Mouse (Mus musculus): ENCODE measurements around the gene Prkd3. TPM values are rescaled to one million over a fixed set of nuclear protein-coding genes. Genes with fewer than 3 reads are reported as not detected.
A peak's percentile ranks its signal among the peaks of the same experiment; 100 is the strongest.

Gene Prkd3
- polyA plus RNA-seq, 1 experiment from 2014 or later = 57.3 TPM

GRCm38 (mm10) chr17:79032782-79033181, 12.2 kb upstream of the Prkd3 start:
- ATAC-seq (ENCODE audit: insufficient number of reproducible peaks, insufficient read depth, low FRiP score, low TSS enrichment) = peak; percentile 41; the same call in 1 of the 2 replicates
- no peak overlapping the region for H3K27ac ChIP-seq
- 80% methylated on average over 4 of the region's 4 CpGs for WGBS
- peak overlapping the region; percentile 34; the same call in 1 of the 2 replicates for H3K9ac ChIP-seq
- H3K4me2 ChIP-seq (replicated peaks) = no peak overlapping the region
- no peaks in the 10 kb centered on the region for H3K9me3 ChIP-seq
- H3K36me3 ChIP-seq = no peaks in the 10 kb centered on the region
- H3K4me3 ChIP-seq = no peak overlapping the region
- no peaks in the 10 kb centered on the region for H3K27me3 ChIP-seq
- H3K4me1 ChIP-seq = no peaks in the 10 kb centered on the region

- ATAC-seq (ENCODE audit: insufficient number of reproducible peaks, insufficient read depth, low FRiP score, low TSS enrichment) = no peak
These were observed 11.0 kb upstream of the Prkd3 start for GRCm38 (mm10) chr17:79031569-79031968.

GRCm38 (mm10) chr17:79029226-79029625, 8.6 kb upstream of the Prkd3 start:
- Histone ChIP-seq H3K9ac (no peak overlapping the region), H3K9me3 (no peaks in the 10 kb centered on the region), H3K4me2 (replicated peaks) (no peak overlapping the region), H3K36me3 (no peaks in the 10 kb centered on the region), H3K27ac (no peak overlapping the region), H3K4me1 (no peaks in the 10 kb centered on the region), H3K4me3 (no peak overlapping the region), H3K27me3 (no peaks in the 10 kb centered on the region)
- no peak for ATAC-seq (ENCODE audit: insufficient number of reproducible peaks, insufficient read depth, low FRiP score, low TSS enrichment)
- 90% methylated on average over 3 of the region's 3 CpGs for WGBS

More at GRCm38 (mm10) chr17:79031569-79031968, 11.0 kb upstream of the Prkd3 start:
- Histone ChIP-seq H3K4me1 (no peaks in the 10 kb centered on the region), H3K4me3 (no peak overlapping the region), H3K9ac (no peak overlapping the region), H3K4me2 (replicated peaks) (no peak overlapping the region), H3K36me3 (no peaks in the 10 kb centered on the region), H3K9me3 (no peaks in the 10 kb centered on the region), H3K27ac (no peak overlapping the region), H3K27me3 (no peaks in the 10 kb centered on the region)
- WGBS = 82% methylated on average over 5 of the region's 5 CpGs

GRCm38 (mm10) chr17:79024544-79024943, 3.9 kb upstream of the Prkd3 start:
- Histone ChIP-seq H3K9me3 (no peaks in the 10 kb centered on the region), H3K27ac (no peak overlapping the region), H3K9ac (no peak overlapping the region), H3K4me1 (no peaks in the 10 kb centered on the region; the same call in 1 of the 2 replicates), H3K4me2 (replicated peaks) (no peak overlapping the region), H3K36me3 (no peaks in the 10 kb centered on the region), H3K4me3 (no peak overlapping the region), H3K27me3 (no peaks in the 10 kb centered on the region)
- ATAC-seq (ENCODE audit: insufficient number of reproducible peaks, insufficient read depth, low FRiP score, low TSS enrichment) = no peak
- 71% methylated on average over 4 of the region's 4 CpGs for WGBS

GRCm38 (mm10) chr17:79022746-79023145, 2.1 kb upstream of the Prkd3 start:
- Histone ChIP-seq H3K9me3 (no peaks in the 10 kb centered on the region), H3K27me3 (no peaks in the 10 kb centered on the region), H3K4me1 (peaks cover 17% of the 10 kb centered on the region), H3K9ac (no peak overlapping the region), H3K4me2 (replicated peaks) (no peak overlapping the region), H3K27ac (no peak overlapping the region), H3K36me3 (no peaks in the 10 kb centered on the region), H3K4me3 (no peak overlapping the region)
- WGBS = 23% methylated on average over 3 of the region's 3 CpGs
- ATAC-seq (ENCODE audit: insufficient number of reproducible peaks, insufficient read depth, low FRiP score, low TSS enrichment) = no peak

- H3K36me3 ChIP-seq = no peaks in the 10 kb centered on the region
- H3K27ac ChIP-seq = peak overlapping the region; percentile 94; the same call in 1 of the 2 replicates
- H3K4me2 ChIP-seq (replicated peaks) = peak overlapping the region; percentile 72
- WGBS = under 1% methylated on average over 24 of the region's 24 CpGs
- H3K4me3 ChIP-seq = peak overlapping the region; percentile 85
- peaks cover 20% of the 10 kb centered on the region for H3K4me1 ChIP-seq
- ATAC-seq (ENCODE audit: insufficient number of reproducible peaks, insufficient read depth, low FRiP score, low TSS enrichment) = peak; percentile 61; the same call in 1 of the 2 replicates
- H3K9me3 ChIP-seq = no peaks in the 10 kb centered on the region
- no peaks in the 10 kb centered on the region for H3K27me3 ChIP-seq
- H3K9ac ChIP-seq = peak overlapping the region; percentile 89
These were observed 344 bp upstream of the Prkd3 start for GRCm38 (mm10) chr17:79020984-79021335.

GRCm38 (mm10) chr17:79019726-79020207, 849 bp downstream of the Prkd3 start:
- peak overlapping the region; percentile 94 for H3K27ac ChIP-seq
- peak overlapping the region; percentile 89 for H3K9ac ChIP-seq
- no peaks in the 10 kb centered on the region for H3K36me3 ChIP-seq
- H3K4me1 ChIP-seq = peaks cover 20% of the 10 kb centered on the region
- H3K4me2 ChIP-seq (replicated peaks) = peak overlapping the region; percentile 72
- peak overlapping the region; percentile 85 for H3K4me3 ChIP-seq
- WGBS = under 1% methylated on average over 18 of the region's 18 CpGs
- ATAC-seq (ENCODE audit: insufficient number of reproducible peaks, insufficient read depth, low FRiP score, low TSS enrichment) = no peak
- H3K9me3 ChIP-seq = no peaks in the 10 kb centered on the region
- H3K27me3 ChIP-seq = no peaks in the 10 kb centered on the region

- H3K27ac ChIP-seq = no peak overlapping the region
- no peaks in the 10 kb centered on the region for H3K9me3 ChIP-seq
- peak overlapping the region; percentile 16; the same call in 1 of the 2 replicates for H3K4me3 ChIP-seq
- ATAC-seq (ENCODE audit: insufficient number of reproducible peaks, insufficient read depth, low FRiP score, low TSS enrichment) = no peak
- no peaks in the 10 kb centered on the region for H3K27me3 ChIP-seq
- H3K4me1 ChIP-seq = peaks cover 20% of the 10 kb centered on the region
- WGBS = 53% methylated on average over 9 of the region's 9 CpGs
- peak overlapping the region; percentile 72 for H3K4me2 ChIP-seq (replicated peaks)
- H3K9ac ChIP-seq = peak overlapping the region; percentile 45; the same call in 1 of the 2 replicates
- no peaks in the 10 kb centered on the region for H3K36me3 ChIP-seq
These were observed 2.2 kb downstream of the Prkd3 start for GRCm38 (mm10) chr17:79018422-79018821.

GRCm38 (mm10) chr17:79015831-79016230, 4.8 kb downstream of the Prkd3 start:
- no peaks in the 10 kb centered on the region for H3K27me3 ChIP-seq
- H3K4me1 ChIP-seq = peaks cover 20% of the 10 kb centered on the region
- ATAC-seq (ENCODE audit: insufficient number of reproducible peaks, insufficient read depth, low FRiP score, low TSS enrichment) = no peak
- no peak overlapping the region for H3K9ac ChIP-seq
- no peaks in the 10 kb centered on the region for H3K9me3 ChIP-seq
- no peak overlapping the region for H3K4me3 ChIP-seq
- 77% methylated on average over 10 of the region's 10 CpGs for WGBS
- no peak overlapping the region for H3K4me2 ChIP-seq (replicated peaks)
- no peak overlapping the region for H3K27ac ChIP-seq
- H3K36me3 ChIP-seq = peaks cover 18% of the 10 kb centered on the region

GRCm38 (mm10) chr17:79014911-79015685, 5.5 kb downstream of the Prkd3 start:
- Histone ChIP-seq H3K9ac (no peak overlapping the region), H3K27me3 (no peaks in the 10 kb centered on the region), H3K36me3 (peaks cover 18% of the 10 kb centered on the region), H3K4me2 (replicated peaks) (no peak overlapping the region), H3K4me3 (no peak overlapping the region), H3K4me1 (peaks cover 20% of the 10 kb centered on the region), H3K27ac (no peak overlapping the region), H3K9me3 (no peaks in the 10 kb centered on the region)
- 90% methylated on average over 2 of the region's 2 CpGs for WGBS
- ATAC-seq (ENCODE audit: insufficient number of reproducible peaks, insufficient read depth, low FRiP score, low TSS enrichment) = no peak

- H3K27me3 ChIP-seq = no peaks in the 10 kb centered on the region
- H3K9me3 ChIP-seq = no peaks in the 10 kb centered on the region
- no peak overlapping the region for H3K27ac ChIP-seq
- H3K4me1 ChIP-seq = peaks cover 12% of the 10 kb centered on the region
- WGBS = 93% methylated on average over 2 of the region's 2 CpGs
- no peak for ATAC-seq (ENCODE audit: insufficient number of reproducible peaks, insufficient read depth, low FRiP score, low TSS enrichment)
- H3K4me3 ChIP-seq = no peak overlapping the region
- no peak overlapping the region for H3K9ac ChIP-seq
- H3K4me2 ChIP-seq (replicated peaks) = no peak overlapping the region
- peaks cover 18% of the 10 kb centered on the region for H3K36me3 ChIP-seq
These were observed 7.0 kb downstream of the Prkd3 start for GRCm38 (mm10) chr17:79013625-79014024.

- Histone ChIP-seq H3K36me3 (no peaks in the 10 kb centered on the region), H3K4me2 (replicated peaks) (no peak overlapping the region), H3K27ac (no peak overlapping the region), H3K4me3 (no peak overlapping the region), H3K9me3 (no peaks in the 10 kb centered on the region), H3K4me1 (no peaks in the 10 kb centered on the region), H3K27me3 (no peaks in the 10 kb centered on the region), H3K9ac (no peak overlapping the region)
- 91% methylated on average over 4 of the region's 4 CpGs for whole genome bisulfite sequencing
- no peak for ATAC-seq (ENCODE audit: insufficient number of reproducible peaks, insufficient read depth, low FRiP score, low TSS enrichment)
These were observed 20.8 kb downstream of the Prkd3 start for GRCm38 (mm10) chr17:78999745-79000270.
